10 mouse cellular contexts compared by ENCODE assay signal in the genomic region with DNA sequence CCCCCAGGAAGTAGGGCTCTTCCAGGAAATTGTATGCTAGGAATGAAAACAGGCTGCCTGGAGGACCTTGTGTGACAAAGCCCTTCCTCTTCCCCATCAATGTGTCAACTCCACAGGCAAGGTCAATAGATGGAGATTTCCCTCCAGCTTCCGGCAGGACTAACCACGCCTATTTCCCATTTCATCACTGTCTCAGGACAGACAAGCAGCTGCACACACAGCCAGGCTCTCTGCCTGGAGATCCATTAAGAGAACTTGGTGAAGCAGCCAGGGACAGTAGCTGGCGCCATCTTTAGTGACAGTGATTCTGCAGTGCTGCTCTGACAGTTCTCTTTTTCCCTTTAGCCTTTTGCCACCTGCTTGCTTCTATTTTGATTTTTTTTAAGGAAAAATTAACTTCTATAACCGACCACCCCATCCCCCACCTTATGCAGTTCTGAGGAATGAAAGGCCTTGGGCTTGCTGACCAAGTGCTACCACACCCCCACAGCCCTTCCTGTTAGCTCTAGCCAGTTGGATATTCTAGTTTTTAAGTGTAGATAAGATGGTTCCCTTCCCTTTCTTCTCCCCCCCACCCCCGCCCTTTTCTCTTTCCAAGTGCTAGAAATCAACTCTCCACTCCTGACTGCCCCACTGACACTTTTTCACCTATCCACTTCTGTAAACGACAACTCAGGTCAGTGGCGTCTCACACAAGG. TPM values are rescaled to one million over a fixed set of nuclear protein-coding genes. Genes with fewer than 3 reads are reported as not detected.
A peak's percentile ranks its signal among the peaks of the same experiment; 100 is the strongest.
DNase-seq lines count a peak whose midpoint lies in the region; ATAC-seq and TF ChIP-seq lines count a peak whose summit lies in the region.
"Had no signal": no experiment of that assay in that cellular context is flagged by ENCODE, and none has a peak within 500 bp of the region (broad histone marks: within the 10 kb centered on the region; RNA-seq: fewer than 3 reads in every experiment).

No protein-coding gene starts in this region.

- TF ChIP-seq CTCF in MEL (IDR thresholded peaks at IDR 0.05 in 2 of 3, conservative IDR thresholded peaks at IDR 0.05 in 1 of 3; ENCODE audit: control insufficient read depth in 1 of 3, insufficient read depth in 1 of 3, low read depth in 2 of 3, low read length in 3 of 3, poor library complexity in 1 of 3, severe bottlenecking in 1 of 3), result no peak

- no peak overlapping the region for H3K9ac ChIP-seq in MEL (ENCODE audit: control insufficient read depth, low read depth, low read length, poor library complexity, severe bottlenecking)
- no peak overlapping the region for H3K9ac ChIP-seq in heart, embryonic 14.5 days (ENCODE audit: low read length)
- H3K9ac ChIP-seq in liver, embryonic 12.5 days, result no peak overlapping the region
- H3K9ac ChIP-seq: forebrain, embryonic 12.5 days; neural tube, embryonic 13.5 days had no signal

- peaks cover 19 to 21% of the 10 kb centered on the region in 2 experiments for H3K4me1 ChIP-seq in MEL (ENCODE audit: control insufficient read depth in 1 of 2, insufficient read depth in 2 of 2, low read length in 2 of 2)
- H3K4me1 ChIP-seq in heart, embryonic 14.5 days (ENCODE audit: control insufficient read depth in 2 of 2, insufficient read depth in 2 of 2, low read length in 2 of 2), result peaks cover 11 to 26% of the 10 kb centered on the region in 2 experiments
- H3K4me1 ChIP-seq in liver, embryonic 12.5 days, result peaks cover 14% of the 10 kb centered on the region
- H3K4me1 ChIP-seq: forebrain, embryonic 12.5 days; neural tube, embryonic 13.5 days had no signal

- peak; percentile 47; the same call in 1 of the 2 replicates for ATAC-seq in heart, embryonic 14.5 days (ENCODE audit: insufficient number of reproducible peaks, insufficient read depth, low FRiP score, low read depth)
- 0 out of 2 replicates have a peak, but pooled peaks have one; percentile 47 for ATAC-seq in liver, embryonic 12.5 days

- H3K36me3 ChIP-seq in MEL (ENCODE audit: control insufficient read depth in 1 of 2, insufficient read depth in 2 of 2, low read length in 2 of 2), result peaks cover 28 to 30% of the 10 kb centered on the region in 2 experiments
- H3K36me3 ChIP-seq in heart, embryonic 14.5 days (ENCODE audit: control insufficient read depth, insufficient read depth, low read length), result peaks cover 25% of the 10 kb centered on the region
- peaks cover 53% of the 10 kb centered on the region for H3K36me3 ChIP-seq in liver, embryonic 12.5 days

- H3K27ac ChIP-seq in MEL (ENCODE audit: control insufficient read depth, low read depth, low read length), result peak overlapping the region; percentile 22; the same call in 1 of the 2 replicates
- peak overlapping the region; percentile 4 to 84; a peak in 3 of 4 replicates for H3K27ac ChIP-seq in heart, embryonic 14.5 days (replicated peaks in 1 of 2; ENCODE audit: control insufficient read depth in 1 of 2, insufficient read depth in 1 of 2, low read depth in 2 of 2, low read length in 2 of 2)
- H3K27ac ChIP-seq in liver, embryonic 12.5 days, result peak overlapping the region; percentile 20; the same call in 1 of the 2 replicates
- H3K27ac ChIP-seq: forebrain, embryonic 12.5 days; neural tube, embryonic 13.5 days had no signal

- TF ChIP-seq EP300 in MEL (IDR thresholded peaks at IDR 0.05; ENCODE audit: low read depth in 1 of 2, low read length in 2 of 2), result no peak

- TF ChIP-seq POLR2A in MEL (IDR thresholded peaks at IDR 0.05; ENCODE audit: control insufficient read depth in 1 of 2, insufficient read depth in 1 of 2, low read depth in 1 of 2, low read length in 2 of 2, poor library complexity in 1 of 2), result no peak

- no peak overlapping the region for H3K4me3 ChIP-seq in MEL (ENCODE audit: control insufficient read depth in 1 of 2, insufficient read depth in 1 of 2, low read depth in 2 of 2, low read length in 2 of 2)
- H3K4me3 ChIP-seq in heart, embryonic 14.5 days (ENCODE audit: control insufficient read depth in 1 of 2, insufficient read depth in 1 of 2, low read depth in 1 of 2, low read length in 2 of 2), result no peak overlapping the region
- no peak overlapping the region for H3K4me3 ChIP-seq in liver, embryonic 12.5 days
- H3K4me3 ChIP-seq: forebrain, embryonic 12.5 days; neural tube, embryonic 13.5 days had no signal

- H3K9me3 ChIP-seq in MEL (replicated peaks; ENCODE audit: insufficient read depth, low read length), result no peaks in the 10 kb centered on the region
- no peaks in the 10 kb centered on the region for H3K9me3 ChIP-seq in heart, embryonic 14.5 days (ENCODE audit: control insufficient read depth, low read length)
- no peaks in the 10 kb centered on the region for H3K9me3 ChIP-seq in liver, embryonic 12.5 days (replicated peaks)

- no peaks in the 10 kb centered on the region for H3K27me3 ChIP-seq in MEL (ENCODE audit: control insufficient read depth in 1 of 2, insufficient read depth in 2 of 2, low read length in 2 of 2)
- H3K27me3 ChIP-seq in heart, embryonic 14.5 days (ENCODE audit: control insufficient read depth, insufficient read depth, low read length), result no peaks in the 10 kb centered on the region
- H3K27me3 ChIP-seq in liver, embryonic 12.5 days (replicated peaks), result no peaks in the 10 kb centered on the region
- H3K27me3 ChIP-seq: forebrain, embryonic 12.5 days; neural tube, embryonic 13.5 days had no signal

- no peak for TF ChIP-seq RAD21 in MEL (IDR thresholded peaks at IDR 0.05; ENCODE audit: low read depth, low read length)

- H3K79me2 ChIP-seq in MEL (ENCODE audit: control insufficient read depth, insufficient read depth, low read length, poor library complexity), result peaks cover 34% of the 10 kb centered on the region

- DNase-seq in 416B (ENCODE audit: low read depth), result peak; percentile 86
- no peak for DNase-seq in MEL (ENCODE audit: low read depth, low spot score)
- no peak for DNase-seq in ovary, postnatal 14 days (ENCODE audit: low spot score)
- DNase-seq in urinary bladder, postnatal 36 days (ENCODE audit: low spot score in 2 of 2), result no peak
- DNase-seq in thymus, postnatal 0 days (ENCODE audit: low spot score), result no peak
- DNase-seq in urinary bladder, adult 2 months (ENCODE audit: low spot score), result no peak

- 40% methylated on average over 7 of the region's 7 CpGs for WGBS in heart, embryonic 14.5 days
- WGBS in liver, embryonic 12.5 days (ENCODE audit: insufficient replicate concordance), result 37% methylated on average over 7 of the region's 7 CpGs

- H3K4me2 ChIP-seq in heart, embryonic 14.5 days (ENCODE audit: low read length), result peak overlapping the region; percentile 61; the same call in 1 of the 2 replicates
- H3K4me2 ChIP-seq in liver, embryonic 12.5 days, result peak overlapping the region; percentile 14; the same call in 1 of the 2 replicates
- H3K4me2 ChIP-seq: forebrain, embryonic 12.5 days; neural tube, embryonic 13.5 days had no signal

TF ChIP-seq in MEL, 35 proteins besides CTCF, POLR2A, EP300 and RAD21:
- TF ChIP-seq BHLHE40 (IDR thresholded peaks at IDR 0.05; ENCODE audit: borderline replicate concordance, low read depth, low read length) (no peak), MEF2A (IDR thresholded peaks at IDR 0.05; ENCODE audit: extremely low read depth, insufficient replicate concordance, low read depth, low read length, poor library complexity, severe bottlenecking) (no peak), GATA1 (IDR thresholded peaks at IDR 0.05; ENCODE audit: low read depth, low read length) (no peak), SMC3 (IDR thresholded peaks at IDR 0.05; ENCODE audit: low read depth, low read length) (no peak), HCFC1 (IDR thresholded peaks at IDR 0.05; ENCODE audit: low read depth, low read length) (no peak)

RNA-seq across cellular contexts. Expression of gene Paics, which starts 21.8 kb away (rescaled TPM):
- 434 TPM in 2 replicates for total RNA-seq in MEL (2012; rRNA removed)
- 100 to 1,000 TPM; 222 to 266 TPM for polyA plus RNA-seq in MEL (2012; ENCODE audit: insufficient read depth in 1 of 2, insufficient read length in 2 of 2, low read depth in 1 of 2, low replicate concordance in 2 of 2, missing spikeins in 1 of 2)
- 231 and 234 TPM in 2 replicates for polyA plus RNA-seq in heart, embryonic 14.5 days (2014; fragmentation: Nextera tagmentation; extraction: Ambion mirVana)
- polyA plus RNA-seq in liver, embryonic 12.5 days (2016; fragmentation: Nextera tagmentation; extraction: Ambion mirVana), result 246 and 250 TPM in 2 replicates
- polyA plus RNA-seq in thymus, postnatal 0 days (2015; fragmentation: Nextera tagmentation; extraction: Ambion mirVana), result 200 and 225 TPM in 2 replicates
- polyA plus RNA-seq in urinary bladder, adult 2 months (2012; rRNA removed), result 101 and 105 TPM in 2 replicates

RNA-seq across cellular contexts. Expression of gene Ppat, which starts 22.0 kb away (rescaled TPM):
- 153 and 180 TPM in 2 replicates for total RNA-seq in MEL (2012; rRNA removed)
- 100 to 1,000 TPM; 103 to 110 TPM for polyA plus RNA-seq in MEL (2012; ENCODE audit: insufficient read depth in 1 of 2, insufficient read length in 2 of 2, low read depth in 1 of 2, low replicate concordance in 2 of 2, missing spikeins in 1 of 2)
- polyA plus RNA-seq in heart, embryonic 14.5 days (2014; fragmentation: Nextera tagmentation; extraction: Ambion mirVana), result 23.8 and 26.4 TPM in 2 replicates
- polyA plus RNA-seq in liver, embryonic 12.5 days (2016; fragmentation: Nextera tagmentation; extraction: Ambion mirVana), result 49.0 and 49.2 TPM in 2 replicates
- 41.7 and 45.4 TPM in 2 replicates for polyA plus RNA-seq in thymus, postnatal 0 days (2015; fragmentation: Nextera tagmentation; extraction: Ambion mirVana)
- 9.6 and 10.0 TPM in 2 replicates for polyA plus RNA-seq in urinary bladder, adult 2 months (2012; rRNA removed)

RNA-seq across cellular contexts. Expression of gene Aasdh, which starts 24.0 kb away (rescaled TPM):
- 23.4 and 26.5 TPM in 2 replicates for total RNA-seq in MEL (2012; rRNA removed)
- 10 to 100 TPM in 1 of 2 experiments, not detected in 1; 20.7 TPM for polyA plus RNA-seq in MEL (2012; ENCODE audit: insufficient read depth in 1 of 2, insufficient read length in 2 of 2, low read depth in 1 of 2, low replicate concordance in 2 of 2, missing spikeins in 1 of 2)
- polyA plus RNA-seq in heart, embryonic 14.5 days (2014; fragmentation: Nextera tagmentation; extraction: Ambion mirVana), result 17.8 and 19.1 TPM in 2 replicates
- polyA plus RNA-seq in liver, embryonic 12.5 days (2016; fragmentation: Nextera tagmentation; extraction: Ambion mirVana), result 12.5 and 13.0 TPM in 2 replicates
- polyA plus RNA-seq in thymus, postnatal 0 days (2015; fragmentation: Nextera tagmentation; extraction: Ambion mirVana), result 13.5 and 14.8 TPM in 2 replicates
- polyA plus RNA-seq in urinary bladder, adult 2 months (2012; rRNA removed), result 28.3 and 35.2 TPM in 2 replicates

RNA-seq across cellular contexts. Expression of gene Srp72, which starts 45.2 kb away (rescaled TPM):
- total RNA-seq in MEL (2012; rRNA removed), result 76.7 and 87.1 TPM in 2 replicates
- 100 to 1,000 TPM; 140 to 231 TPM for polyA plus RNA-seq in MEL (2012; ENCODE audit: insufficient read depth in 1 of 2, insufficient read length in 2 of 2, low read depth in 1 of 2, low replicate concordance in 2 of 2, missing spikeins in 1 of 2)
- 49.8 and 53.7 TPM in 2 replicates for polyA plus RNA-seq in heart, embryonic 14.5 days (2014; fragmentation: Nextera tagmentation; extraction: Ambion mirVana)
- 58.9 and 61.9 TPM in 2 replicates for polyA plus RNA-seq in liver, embryonic 12.5 days (2016; fragmentation: Nextera tagmentation; extraction: Ambion mirVana)
- 67.9 and 68.4 TPM in 2 replicates for polyA plus RNA-seq in thymus, postnatal 0 days (2015; fragmentation: Nextera tagmentation; extraction: Ambion mirVana)
- polyA plus RNA-seq in urinary bladder, adult 2 months (2012; rRNA removed), result 68.7 and 68.9 TPM in 2 replicates
